In genomic region chr17:5842988-5843640, GRCm38 (mm10) we compare ENCODE assay signal across 9 mouse cellular contexts. TPM values are rescaled to one million over a fixed set of nuclear protein-coding genes. Genes with fewer than 3 reads are reported as not detected.
DNase-seq lines count a peak whose midpoint lies in the region; ATAC-seq and TF ChIP-seq lines count a peak whose summit lies in the region.
"Had no signal": no experiment of that assay in that cellular context is flagged by ENCODE, and none has a peak within 500 bp of the region (broad histone marks: within the 10 kb centered on the region; RNA-seq: fewer than 3 reads in every experiment).

No protein-coding gene starts in this region.

- H3K27me3 ChIP-seq in embryonic facial prominence, embryonic 13.5 days, result no peaks in the 10 kb centered on the region
- H3K27me3 ChIP-seq in kidney, embryonic 15.5 days, result no peaks in the 10 kb centered on the region
- no peaks in the 10 kb centered on the region for H3K27me3 ChIP-seq in liver, postnatal 0 days (ENCODE audit: insufficient read depth, low read length)
- H3K27me3 ChIP-seq: Patski had no signal

- 68% methylated on average over 9 of the region's 9 CpGs for WGBS in embryonic facial prominence, embryonic 13.5 days
- WGBS in kidney, embryonic 15.5 days, result 68% methylated on average over 9 of the region's 9 CpGs
- WGBS in liver, postnatal 0 days (ENCODE audit: insufficient replicate concordance), result 61% methylated on average over 9 of the region's 9 CpGs

- no peak for ATAC-seq in embryonic facial prominence, embryonic 13.5 days (ENCODE audit: insufficient number of reproducible peaks, insufficient read depth, low FRiP score, low TSS enrichment, low read depth)
- no peak for ATAC-seq in kidney, embryonic 15.5 days (replicated peaks; ENCODE audit: low FRiP score)
- ATAC-seq in liver, postnatal 0 days, result peak; percentile 43
- ATAC-seq: Patski had no signal

- H3K36me3 ChIP-seq in embryonic facial prominence, embryonic 13.5 days, result no peaks in the 10 kb centered on the region
- no peaks in the 10 kb centered on the region for H3K36me3 ChIP-seq in kidney, embryonic 15.5 days
- no peaks in the 10 kb centered on the region for H3K36me3 ChIP-seq in liver, postnatal 0 days (replicated peaks; ENCODE audit: insufficient read depth, low read length)

- no peaks in the 10 kb centered on the region for H3K9me3 ChIP-seq in embryonic facial prominence, embryonic 13.5 days
- H3K9me3 ChIP-seq in kidney, embryonic 15.5 days (replicated peaks), result no peaks in the 10 kb centered on the region
- H3K9me3 ChIP-seq in liver, postnatal 0 days (ENCODE audit: low read length), result no peaks in the 10 kb centered on the region

- H3K9ac ChIP-seq in embryonic facial prominence, embryonic 13.5 days, result 0 out of 2 replicates have a peak overlapping the region, but pooled peaks have one; percentile 49
- H3K9ac ChIP-seq in kidney, embryonic 15.5 days, result no peak overlapping the region
- H3K9ac ChIP-seq in liver, postnatal 0 days (replicated peaks), result peak overlapping the region; percentile 13; the same call in 1 of the 2 replicates

- DNase-seq in kidney, adult 11 months, result peak; percentile 49
- no peak for DNase-seq in kidney, postnatal 10 days
- DNase-seq in liver, postnatal 0 days, result peak; percentile 42
- DNase-seq in T-cell, adult 2 months (ENCODE audit: low spot score), result no peak
- no peak for DNase-seq in lung, postnatal 14 days
- DNase-seq in left cerebral cortex, postnatal 36 days (ENCODE audit: low spot score in 2 of 2), result no peak

- H3K4me2 ChIP-seq in embryonic facial prominence, embryonic 13.5 days, result peak overlapping the region; percentile 75
- peak overlapping the region; percentile 83 for H3K4me2 ChIP-seq in kidney, embryonic 15.5 days
- peak overlapping the region; percentile 89 for H3K4me2 ChIP-seq in liver, postnatal 0 days (ENCODE audit: low read depth, low read length)

- no peak for TF ChIP-seq CTCF in liver, postnatal 0 days (IDR thresholded peaks at IDR 0.05; ENCODE audit: low read depth)

- no peak overlapping the region; the same call in 1 of the 2 replicates for H3K4me3 ChIP-seq in embryonic facial prominence, embryonic 13.5 days
- H3K4me3 ChIP-seq in kidney, embryonic 15.5 days (replicated peaks), result peak overlapping the region; percentile 89
- no peak overlapping the region for H3K4me3 ChIP-seq in liver, postnatal 0 days (ENCODE audit: low read depth, low read length)

- TF ChIP-seq EP300 in liver, postnatal 0 days (IDR thresholded peaks at IDR 0.05; ENCODE audit: low read depth), result no peak

- intact Hi-C loops in left cerebral cortex, postnatal 36 days (cut with DNase I), result no loop called here

- peaks cover 37% of the 10 kb centered on the region for H3K4me1 ChIP-seq in embryonic facial prominence, embryonic 13.5 days
- peaks cover 40% of the 10 kb centered on the region for H3K4me1 ChIP-seq in kidney, embryonic 15.5 days
- peaks cover 11% of the 10 kb centered on the region for H3K4me1 ChIP-seq in liver, postnatal 0 days (ENCODE audit: insufficient read depth)

- H3K27ac ChIP-seq in embryonic facial prominence, embryonic 13.5 days, result no peak overlapping the region
- no peak overlapping the region for H3K27ac ChIP-seq in kidney, embryonic 15.5 days
- H3K27ac ChIP-seq in liver, postnatal 0 days (ENCODE audit: low read depth), result peak overlapping the region; percentile 99; the same call in 1 of the 2 replicates

RNA-seq across cellular contexts. Expression of gene Snx9, which starts 2.0 kb away (rescaled TPM):
- polyA plus RNA-seq in embryonic facial prominence, embryonic 13.5 days (2015; fragmentation: Nextera tagmentation; extraction: Ambion mirVana), result 22.9 and 23.4 TPM in 2 replicates
- 34.8 and 36.4 TPM in 2 replicates for polyA plus RNA-seq in kidney, embryonic 15.5 days (2015; fragmentation: Nextera tagmentation; extraction: Ambion mirVana)
- 13.1 and 13.5 TPM in 2 replicates for polyA plus RNA-seq in liver, postnatal 0 days (2015; fragmentation: Nextera tagmentation; extraction: Ambion mirVana)
- 10 to 100 TPM; 13.0 to 14.3 TPM for total RNA-seq in left cerebral cortex, postnatal 36 days (2021)

Comparison
In these comparisons a context has a peak if more than half of its experiments do, and no peak if none do; other contexts are left out.
1. DNase-seq: peak in kidney, adult 11 months (single experiment) and liver, postnatal 0 days (single experiment); none in kidney, postnatal 10 days (single experiment), T-cell, adult 2 months (single experiment), lung, postnatal 14 days (single experiment) and left cerebral cortex, postnatal 36 days (0 of 2).
2. Peak in every context shown above with its lines, with median percentiles within 50 percentile points of each other: H3K4me2 ChIP-seq.